Mouse (Mus musculus): Measurements from ENCODE around the gene Ankrd37. TPM values are rescaled to one million over a fixed set of nuclear protein-coding genes. Genes with fewer than 3 reads are reported as not detected.
A peak's percentile ranks its signal among the peaks of the same experiment; 100 is the strongest.

The Ankrd37 gene
- total RNA-seq (2022), result 1 to 10 TPM; 2.2 to 3.5 (median 2.7) TPM

GRCm38 (mm10) chr8:46005596-46005995 is at the start of gene Ankrd37:
TSS of gene Ankrd37 (minus strand) at chr8:46005707.
- no peak for DNase-seq (ENCODE audit: low spot score in 2 of 2)

DNA sequence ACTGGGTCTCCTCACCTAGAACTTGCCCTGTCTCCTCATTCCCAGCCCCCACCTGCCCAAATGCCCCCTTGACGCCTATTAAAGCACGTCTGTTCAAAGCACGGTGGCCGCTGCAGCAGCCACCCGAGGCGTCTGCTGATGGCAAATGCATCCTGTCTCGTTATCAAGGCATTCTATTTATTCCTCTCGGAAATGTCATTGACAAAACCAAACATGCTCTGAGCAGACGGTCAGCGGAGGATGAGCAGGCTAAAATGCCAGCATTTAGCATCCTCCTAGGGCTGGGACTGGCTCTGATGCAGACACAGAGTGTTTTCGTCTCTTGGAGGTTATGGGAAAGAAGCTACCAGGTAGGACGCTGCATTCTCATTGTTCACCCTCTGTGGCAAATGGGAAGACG is 34.8 kb upstream of the Ankrd37 start:
- no peak for DNase-seq (ENCODE audit: low spot score in 2 of 2)

DNA sequence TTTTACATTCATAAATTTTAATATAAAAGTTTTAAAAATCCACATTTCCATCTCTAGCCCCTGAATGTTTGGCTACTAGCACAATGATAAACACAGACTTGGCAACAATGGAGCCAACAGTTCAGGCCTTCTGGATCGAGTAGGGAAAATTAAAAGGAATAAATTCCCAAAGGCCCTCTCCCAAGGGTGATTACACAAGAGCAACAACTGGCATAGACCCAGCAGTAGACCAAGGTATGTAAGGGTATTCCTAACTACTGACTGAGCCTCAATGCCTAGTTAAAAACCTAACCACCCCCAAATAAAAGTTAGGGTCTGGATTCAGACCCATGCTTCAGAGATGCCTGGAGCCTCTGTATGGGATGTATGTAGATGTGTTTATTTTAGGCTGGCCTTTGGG is 34.2 kb upstream of the Ankrd37 start:
- no peak for DNase-seq (ENCODE audit: low spot score in 2 of 2)

DNA sequence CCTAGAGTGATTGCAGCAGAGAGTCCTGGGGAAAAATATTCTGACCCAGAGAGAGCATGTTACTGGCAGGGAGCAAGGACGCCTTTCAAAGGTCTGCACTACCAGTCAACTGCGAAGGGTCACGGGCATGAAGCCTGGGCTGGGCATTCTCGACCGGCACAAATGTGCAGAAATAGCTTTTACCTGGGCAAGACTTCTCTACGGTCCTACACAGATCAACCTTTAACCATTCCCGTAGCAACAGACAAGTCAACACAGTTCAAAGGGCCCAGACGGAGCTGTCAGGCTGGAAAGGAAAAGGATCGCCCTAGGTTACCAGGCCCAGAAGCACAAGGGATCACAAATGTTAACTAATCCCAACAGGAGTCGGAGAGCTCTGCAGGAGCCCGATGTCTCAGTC is 30.7 kb upstream of the Ankrd37 start:
- DNase-seq (ENCODE audit: low spot score in 2 of 2), result no peak

DNA sequence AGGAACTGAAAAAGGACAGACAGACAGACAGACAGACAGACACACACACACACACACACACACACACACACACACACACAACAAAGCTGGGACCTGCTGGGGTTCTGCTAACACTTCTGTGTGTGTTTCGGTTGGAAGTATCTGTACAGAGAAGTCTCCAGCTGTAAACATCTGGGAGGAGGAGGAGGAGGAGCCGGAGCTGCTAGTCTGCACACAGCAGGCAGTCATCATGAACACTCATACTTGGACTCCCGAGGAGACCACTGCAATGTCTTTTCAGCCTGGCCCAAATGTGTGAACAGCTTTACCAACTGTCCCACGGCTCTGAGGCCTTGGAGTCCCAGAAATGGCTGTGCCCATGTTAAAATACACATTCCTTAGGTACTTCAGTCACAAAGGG is 18.9 kb upstream of the Ankrd37 start:
- no peak for DNase-seq (ENCODE audit: low spot score in 2 of 2)

DNA sequence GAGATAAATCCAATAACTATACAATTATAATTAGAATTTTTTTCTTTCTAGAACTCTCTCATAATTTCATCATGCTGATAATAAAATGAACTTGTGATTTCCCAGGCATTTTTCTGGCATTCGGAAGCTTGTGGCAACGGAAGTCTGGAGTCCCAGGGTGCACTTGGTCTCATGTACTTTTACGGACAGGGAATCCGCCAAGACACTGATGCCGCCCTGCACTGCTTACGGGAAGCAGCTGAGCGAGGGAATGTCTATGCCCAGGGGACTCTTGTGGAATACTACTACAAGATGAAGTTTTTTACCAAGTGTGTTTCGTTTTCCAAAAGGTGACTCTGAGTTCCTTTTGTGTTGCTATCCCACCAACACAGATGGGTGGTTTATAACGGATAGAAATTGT is 17.3 kb upstream of the Ankrd37 start:
- no peak for DNase-seq (ENCODE audit: low spot score in 2 of 2)

GRCm38 (mm10) chr8:46022203-46022602 is 16.7 kb upstream of the Ankrd37 start:
- no peak for DNase-seq (ENCODE audit: low spot score in 2 of 2)

- no peak for DNase-seq (ENCODE audit: low spot score in 2 of 2)
Measured at GRCm38 (mm10) chr8:46010746-46011680, 5.5 kb upstream of the Ankrd37 start.

DNA sequence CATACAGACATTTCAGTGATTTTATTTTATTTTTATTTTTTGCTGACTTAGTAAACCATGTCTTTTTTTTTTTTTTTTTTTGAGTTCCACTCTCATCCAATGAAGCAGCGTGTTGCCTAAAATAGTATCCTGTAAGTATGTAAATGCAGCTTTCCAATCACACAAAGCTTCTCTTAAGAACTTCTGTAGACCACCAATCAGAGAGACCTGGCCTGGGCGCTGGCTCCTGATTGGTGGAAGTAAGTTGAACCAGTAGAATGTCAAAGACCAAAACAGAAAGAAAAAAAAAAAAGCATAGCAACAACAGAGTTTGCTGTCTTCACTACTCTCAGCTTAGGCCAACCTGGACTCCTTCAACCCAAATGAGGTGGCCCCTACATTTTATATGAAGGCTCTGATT is 4.8 kb upstream of the Ankrd37 start:
- peak in 1 of 2 experiments; percentile 20 for DNase-seq (ENCODE audit: low spot score in 2 of 2)

DNA sequence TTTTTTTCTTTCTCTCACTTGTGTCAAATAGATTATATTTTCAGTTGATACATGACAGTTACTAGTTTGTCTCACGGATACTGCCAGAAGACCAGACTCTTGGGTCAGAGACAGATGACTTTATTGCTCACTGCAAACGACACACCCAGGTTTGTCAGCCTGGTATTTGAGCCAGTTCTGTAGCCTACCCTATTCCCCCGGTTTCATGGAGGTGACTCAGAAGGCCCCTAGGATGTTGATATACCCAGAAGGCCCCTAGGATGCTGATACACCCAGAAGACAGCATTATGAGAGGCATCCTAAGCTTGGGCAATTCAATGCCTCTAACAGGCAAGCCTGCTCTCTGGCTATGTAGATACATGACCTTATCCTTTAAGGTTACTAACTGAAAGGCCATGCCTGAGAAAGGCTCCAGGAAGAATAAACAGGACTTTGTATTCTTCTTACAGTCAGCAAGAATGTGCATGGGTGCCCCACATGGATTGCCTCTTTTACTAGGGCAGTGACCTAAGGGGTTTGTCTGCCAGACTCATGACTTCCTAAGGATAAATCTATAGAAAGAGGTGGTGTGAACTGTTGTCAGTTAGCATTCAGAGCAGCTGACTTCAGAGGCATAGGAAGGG is 1.7 kb upstream of the Ankrd37 start:
- DNase-seq (ENCODE audit: low spot score in 2 of 2), result no peak

- DNase-seq (ENCODE audit: low spot score in 2 of 2), result peak; percentile 98 to 99
Measured at GRCm38 (mm10) chr8:45999784-46000705, 5.5 kb downstream of the Ankrd37 start.

GRCm38 (mm10) chr8:45999138-45999783 is 6.2 kb downstream of the Ankrd37 start, which contains the start of gene Lrp2bp:
TSS of gene Lrp2bp (plus strand) at chr8:45999303.
- peak in 1 of 2 experiments; percentile 8 for DNase-seq (ENCODE audit: low spot score in 2 of 2)

- no peak for DNase-seq (ENCODE audit: low spot score in 2 of 2)
Measured at GRCm38 (mm10) chr8:45998228-45998627, 7.3 kb downstream of the Ankrd37 start.

DNA sequence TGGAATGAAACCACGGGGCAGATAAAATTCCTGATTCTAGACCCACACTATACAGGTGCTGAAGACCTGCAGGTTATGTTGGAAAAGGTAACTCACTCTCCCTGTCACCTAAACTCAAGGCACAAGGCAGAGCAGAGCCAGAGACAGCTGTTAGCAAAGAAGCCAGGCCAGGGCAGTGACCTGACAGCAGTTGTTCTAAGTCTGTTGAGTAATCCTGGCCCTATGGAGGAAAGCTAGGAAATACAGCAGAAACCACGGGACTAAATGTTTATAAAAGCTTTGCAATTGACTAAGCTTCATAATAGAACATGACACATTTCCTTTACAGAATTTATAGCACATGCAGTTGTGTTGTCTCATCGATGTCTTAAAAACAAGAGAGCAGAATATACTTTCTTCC is 9.9 kb downstream of the Ankrd37 start:
- DNase-seq (ENCODE audit: low spot score in 2 of 2), result no peak

DNA sequence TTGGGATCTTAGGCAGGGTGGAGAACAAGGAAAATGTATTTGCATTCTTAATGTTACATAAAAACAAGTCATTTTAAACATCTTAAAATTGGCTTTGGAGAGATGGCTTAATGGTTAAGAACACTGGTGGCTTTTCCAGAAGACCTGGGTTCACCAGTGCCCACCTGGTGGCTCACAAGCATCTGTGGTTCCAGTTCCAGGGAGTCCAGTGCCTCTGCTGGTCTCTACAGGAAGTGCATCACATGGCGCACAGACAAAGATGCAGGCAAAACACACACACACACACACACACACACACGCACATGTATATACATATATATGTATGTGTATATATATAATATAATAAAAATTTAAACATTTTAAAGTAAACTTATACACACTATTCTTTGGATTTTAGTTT is 11.4 kb downstream of the Ankrd37 start:
- DNase-seq (ENCODE audit: low spot score in 2 of 2), result no peak

- no peak for DNase-seq (ENCODE audit: low spot score in 2 of 2)
Measured at GRCm38 (mm10) chr8:45990631-45991310, 14.7 kb downstream of the Ankrd37 start.

DNA sequence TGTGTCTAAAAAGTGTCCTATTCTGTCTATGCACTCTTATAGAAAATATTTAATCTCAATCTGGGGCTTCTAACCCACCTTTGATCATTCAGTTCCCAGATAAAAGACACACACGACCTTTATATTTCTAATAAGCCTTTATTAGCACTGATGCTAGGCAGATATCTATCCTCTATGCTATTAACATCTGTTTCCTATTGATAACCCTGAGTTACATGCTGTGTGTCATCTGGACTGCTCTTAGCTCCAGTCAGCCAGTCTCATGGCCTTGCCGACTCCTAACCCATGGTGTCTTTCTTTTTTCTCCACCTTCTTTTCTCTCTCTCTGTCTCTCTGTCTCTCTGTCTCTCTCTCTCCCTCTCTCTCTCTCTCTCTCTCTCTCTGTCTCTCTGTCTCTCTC is 17.3 kb downstream of the Ankrd37 start:
- DNase-seq (ENCODE audit: low spot score in 2 of 2), result no peak

- DNase-seq (ENCODE audit: low spot score in 2 of 2), result no peak
Measured at GRCm38 (mm10) chr8:45986665-45987064, 18.8 kb downstream of the Ankrd37 start.

- DNase-seq (ENCODE audit: low spot score in 2 of 2), result no peak
Measured at GRCm38 (mm10) chr8:45975837-45976468, 29.6 kb downstream of the Ankrd37 start.

Measured in gastrocnemius, adult 8-10 months (tissue).